Mouse (Mus musculus): Measurements from ENCODE around the gene Them5.

GRCm38 (mm10) chr3:94310911-94311310 is 31.0 kb upstream of the Them5 start:
- TF ChIP-seq CTCF (IDR thresholded peaks at IDR 0.05) (no peak), POLR2A (IDR thresholded peaks at IDR 0.05; ENCODE audit: insufficient read depth, low read depth, low read length) (no peak), EP300 (IDR thresholded peaks at IDR 0.05; ENCODE audit: insufficient read depth, low read depth, low read length) (no peak)
